Mouse (Mus musculus): Measurements from ENCODE around the gene Zfp365. TPM values are rescaled to one million over a fixed set of nuclear protein-coding genes. Genes with fewer than 3 reads are reported as not detected.

Gene Zfp365
- polyA plus RNA-seq, 1 experiment, result 258 TPM

- DNase-seq (ENCODE audit: extremely low spot score in 1 of 2, low spot score in 1 of 2), result no peak
Observed at GRCm38 (mm10) chr10:67906063-67906462, 6.4 kb downstream of the Zfp365 start.

- peak; percentile 71 to 83 for DNase-seq (ENCODE audit: extremely low spot score in 1 of 2, low spot score in 1 of 2)
Observed at GRCm38 (mm10) chr10:67903387-67903786, 9.1 kb downstream of the Zfp365 start.

DNA sequence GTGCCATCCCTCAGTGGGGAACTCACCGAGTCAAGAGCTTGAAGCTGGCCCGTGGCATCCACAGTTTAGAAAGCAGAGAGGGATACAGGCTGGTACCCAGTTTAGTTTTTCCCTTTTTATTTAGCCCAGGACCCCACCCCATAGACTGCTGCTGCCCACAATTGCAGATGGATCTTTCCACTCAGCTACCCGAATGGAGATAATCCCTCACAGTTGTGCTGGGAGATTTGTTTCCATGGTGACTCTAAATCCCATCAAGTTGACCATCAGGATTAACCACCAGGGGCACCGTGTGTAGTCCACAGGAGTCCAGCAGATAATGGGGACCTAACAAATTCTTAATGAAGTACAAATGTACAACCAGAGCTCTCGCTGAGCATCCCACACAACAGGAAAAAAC is 11.3 kb downstream of the Zfp365 start:
- no peak for DNase-seq (ENCODE audit: extremely low spot score in 1 of 2, low spot score in 1 of 2)

- DNase-seq (ENCODE audit: extremely low spot score in 1 of 2, low spot score in 1 of 2), result no peak
Observed at GRCm38 (mm10) chr10:67898949-67899675, 13.3 kb downstream of the Zfp365 start.

GRCm38 (mm10) chr10:67898355-67898935 is 14.0 kb downstream of the Zfp365 start:
- no peak for DNase-seq (ENCODE audit: extremely low spot score in 1 of 2, low spot score in 1 of 2)

- DNase-seq (ENCODE audit: extremely low spot score in 1 of 2, low spot score in 1 of 2), result no peak
Observed at GRCm38 (mm10) chr10:67897281-67897680, 15.2 kb downstream of the Zfp365 start.

GRCm38 (mm10) chr10:67894683-67895082 is 17.8 kb downstream of the Zfp365 start:
- no peak for DNase-seq (ENCODE audit: extremely low spot score in 1 of 2, low spot score in 1 of 2)

DNA sequence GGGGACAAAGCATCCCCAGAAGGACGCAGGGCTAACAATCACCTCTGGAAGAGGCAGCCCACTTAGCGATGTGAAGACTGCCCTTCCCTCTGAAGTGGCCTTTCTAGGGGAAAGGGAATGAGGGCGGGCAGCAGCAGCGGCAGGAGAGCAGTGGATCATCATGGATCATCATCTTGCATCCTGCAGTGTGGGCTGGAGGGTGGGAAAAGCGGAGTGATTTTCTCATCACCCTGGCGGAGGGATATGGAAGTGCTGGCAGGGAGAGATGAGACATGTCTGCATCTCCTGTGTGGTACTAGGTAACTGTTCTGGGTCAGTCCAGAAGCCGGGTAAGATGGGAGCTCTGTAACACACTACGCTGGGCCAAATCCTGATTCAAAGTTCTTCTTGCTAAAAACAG is 18.4 kb downstream of the Zfp365 start:
- DNase-seq (ENCODE audit: extremely low spot score in 1 of 2, low spot score in 1 of 2), result peak in 1 of 2 experiments; percentile 62

- DNase-seq (ENCODE audit: extremely low spot score in 1 of 2, low spot score in 1 of 2), result no peak
Observed at GRCm38 (mm10) chr10:67893226-67893625, 19.2 kb downstream of the Zfp365 start.

DNA sequence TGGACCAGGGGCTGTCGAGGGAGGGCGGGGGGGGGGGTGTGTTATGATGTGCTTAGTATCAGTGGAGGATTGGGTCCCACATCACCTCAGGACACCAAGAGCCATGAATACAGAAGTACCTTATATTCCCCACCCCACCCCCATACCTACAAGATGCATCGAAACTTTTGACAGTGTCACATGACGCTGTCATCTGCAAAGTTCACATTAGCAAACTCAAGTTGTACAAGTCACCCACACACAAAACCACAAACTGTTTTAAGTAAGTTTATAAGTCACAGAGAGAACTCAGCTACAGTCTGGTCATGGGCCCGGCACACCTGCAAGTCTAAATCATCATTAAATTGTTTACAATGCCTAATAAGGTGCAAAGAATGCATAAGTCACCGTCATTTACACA is 21.3 kb downstream of the Zfp365 start:
- DNase-seq (ENCODE audit: extremely low spot score in 1 of 2, low spot score in 1 of 2), result no peak

- DNase-seq (ENCODE audit: extremely low spot score in 1 of 2, low spot score in 1 of 2), result no peak
Observed at GRCm38 (mm10) chr10:67887971-67888370, 24.5 kb downstream of the Zfp365 start.

DNA sequence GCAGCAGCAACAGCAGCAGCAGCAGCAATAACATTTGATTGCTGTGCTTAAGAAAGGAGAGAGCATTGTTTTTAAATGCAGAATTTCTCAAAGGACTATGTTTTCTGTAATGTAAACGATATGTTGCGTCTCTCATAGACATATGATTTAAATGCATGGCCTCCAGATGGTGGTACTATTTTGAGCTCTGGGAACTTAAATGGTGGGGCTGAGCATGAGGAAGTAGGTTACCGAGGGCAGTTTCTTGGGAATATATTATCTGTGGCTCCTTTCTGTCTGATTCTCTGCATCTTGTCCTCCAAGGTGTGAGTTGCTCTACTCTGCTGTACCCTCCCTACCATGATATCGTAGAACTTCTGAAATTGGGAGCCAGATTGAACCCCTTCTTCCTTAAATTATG is 31.8 kb downstream of the Zfp365 start:
- DNase-seq (ENCODE audit: extremely low spot score in 1 of 2, low spot score in 1 of 2), result peak in 1 of 2 experiments; percentile 58

DNA sequence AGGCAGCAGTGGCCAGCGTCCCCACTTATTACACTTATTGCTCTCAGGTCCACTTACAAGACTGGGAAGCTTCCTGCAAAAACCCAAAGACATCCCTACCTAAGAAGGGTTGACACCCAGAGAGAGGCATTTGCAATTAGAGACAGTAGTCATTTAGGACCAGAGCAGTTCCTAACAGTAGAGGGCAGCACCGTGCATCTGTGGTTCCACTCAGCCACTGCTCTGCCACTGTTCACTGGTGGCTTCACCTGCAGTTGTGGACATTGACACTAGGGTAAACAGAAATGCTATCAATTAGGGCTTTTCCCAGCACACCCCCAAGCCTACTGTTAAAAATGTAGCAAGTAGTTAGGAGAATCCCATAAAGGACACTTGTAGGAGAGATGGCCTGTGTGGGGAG is 40.7 kb downstream of the Zfp365 start:
- DNase-seq (ENCODE audit: extremely low spot score in 1 of 2, low spot score in 1 of 2), result peak in 1 of 2 experiments; percentile 93

DNA sequence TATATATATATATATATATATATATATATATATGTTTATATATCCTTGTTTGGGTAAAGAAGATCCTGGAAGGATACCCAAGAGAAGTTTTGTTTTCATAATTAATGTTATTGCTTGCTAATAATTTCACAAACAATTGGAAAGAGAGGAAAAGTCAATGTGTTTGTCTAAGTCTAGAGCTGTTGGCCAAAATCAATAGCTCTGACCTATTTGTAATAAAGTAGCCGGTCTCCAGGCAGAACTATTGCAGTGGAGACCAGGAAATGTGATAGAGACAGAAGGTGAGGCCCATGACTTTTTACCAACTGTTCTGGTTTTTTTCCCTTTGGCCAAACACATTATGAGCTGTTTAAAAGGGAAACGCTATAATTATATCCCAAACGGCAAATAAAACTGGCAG is 44.2 kb downstream of the Zfp365 start:
- DNase-seq (ENCODE audit: extremely low spot score in 1 of 2, low spot score in 1 of 2), result no peak

DNA sequence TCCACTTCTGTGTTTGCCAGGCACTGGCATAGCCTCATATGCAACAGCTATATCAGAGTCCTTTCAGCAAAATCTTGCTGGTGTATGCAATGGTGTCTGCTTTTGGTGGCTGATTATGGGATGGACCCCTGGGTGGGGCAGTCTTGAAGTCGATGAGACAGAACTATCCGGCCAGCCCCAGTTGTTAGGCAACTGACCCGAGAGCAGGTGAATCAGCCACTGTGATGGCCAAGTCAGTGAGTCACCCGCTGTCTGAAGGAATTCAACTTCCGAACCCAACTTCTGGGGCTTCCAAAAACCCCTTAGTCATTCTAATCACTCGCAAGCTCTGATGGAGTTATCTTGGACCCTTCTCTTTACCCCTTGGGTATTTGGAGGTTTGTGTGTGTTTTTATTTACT is 46.6 kb downstream of the Zfp365 start:
- no peak for DNase-seq (ENCODE audit: extremely low spot score in 1 of 2, low spot score in 1 of 2)

GRCm38 (mm10) chr10:67865063-67865462 is 47.4 kb downstream of the Zfp365 start:
- DNase-seq (ENCODE audit: extremely low spot score in 1 of 2, low spot score in 1 of 2), result peak; percentile 69 to 78

GRCm38 (mm10) chr10:67862331-67862730 is 50.1 kb downstream of the Zfp365 start:
- peak in 1 of 2 experiments; percentile 63 for DNase-seq (ENCODE audit: extremely low spot score in 1 of 2, low spot score in 1 of 2)

GRCm38 (mm10) chr10:67858878-67859277 is 53.6 kb downstream of the Zfp365 start:
- DNase-seq (ENCODE audit: extremely low spot score in 1 of 2, low spot score in 1 of 2), result peak; percentile 63 to 95

GRCm38 (mm10) chr10:67857561-67857906 is 54.9 kb downstream of the Zfp365 start:
- no peak for DNase-seq (ENCODE audit: extremely low spot score in 1 of 2, low spot score in 1 of 2)

- no peak for DNase-seq (ENCODE audit: extremely low spot score in 1 of 2, low spot score in 1 of 2)
Observed at GRCm38 (mm10) chr10:67856791-67857560, 55.5 kb downstream of the Zfp365 start.

GRCm38 (mm10) chr10:67855760-67856159 is 56.7 kb downstream of the Zfp365 start:
- peak in 1 of 2 experiments; percentile 15 for DNase-seq (ENCODE audit: extremely low spot score in 1 of 2, low spot score in 1 of 2)

DNA sequence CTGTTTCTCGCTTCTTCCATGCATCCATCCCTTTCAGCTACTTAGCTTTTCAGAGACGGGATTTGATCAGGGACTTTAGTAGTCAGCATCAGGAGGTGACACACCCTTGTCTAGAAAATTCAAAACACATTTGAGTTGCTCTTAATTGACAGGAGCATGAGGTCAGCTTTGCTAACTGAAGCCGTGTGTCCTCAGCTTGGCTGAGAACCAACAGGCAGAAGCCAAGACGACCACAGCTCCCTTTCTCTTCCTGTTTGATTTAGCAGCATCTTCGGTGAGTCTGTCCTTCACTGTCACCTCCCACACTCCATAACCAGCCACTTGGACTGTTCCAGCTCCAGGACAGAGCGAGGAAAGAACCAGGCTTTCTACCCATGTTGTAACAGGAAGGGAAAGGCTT is 60.1 kb downstream of the Zfp365 start:
- no peak for DNase-seq (ENCODE audit: extremely low spot score in 1 of 2, low spot score in 1 of 2)
